Mouse (Mus musculus) heart, postnatal 36 days (tissue): Measurements from ENCODE around the gene Tmbim6. TPM values are rescaled to one million over a fixed set of nuclear protein-coding genes. Genes with fewer than 3 reads are reported as not detected.
"Not testable (repeated sequence)": the region's sequence is repeated elsewhere in the genome, so short reads cannot be mapped to it uniquely, and the experiment has no call there.

Source experiments
- DNase-seq, 2 experiments: peaks; one replicate each; pipeline ENCODE4 v3.0.0; 2021 to 2022
- intact Hi-C: fragments of 180-260 bp; cut with DNase I; formaldehyde crosslinking; loops from one replicate; pipeline ENCODE4 v1.15.1; 2025
- total RNA-seq, 2 experiments: library from RNA; stranded (reverse); gene quantifications; 2 replicates each; pipeline ENCODE4 v1.2.3; 2021

The Tmbim6 gene
- total RNA-seq, 2 experiments from 2014 or later: 233 to 243 TPM

DNA sequence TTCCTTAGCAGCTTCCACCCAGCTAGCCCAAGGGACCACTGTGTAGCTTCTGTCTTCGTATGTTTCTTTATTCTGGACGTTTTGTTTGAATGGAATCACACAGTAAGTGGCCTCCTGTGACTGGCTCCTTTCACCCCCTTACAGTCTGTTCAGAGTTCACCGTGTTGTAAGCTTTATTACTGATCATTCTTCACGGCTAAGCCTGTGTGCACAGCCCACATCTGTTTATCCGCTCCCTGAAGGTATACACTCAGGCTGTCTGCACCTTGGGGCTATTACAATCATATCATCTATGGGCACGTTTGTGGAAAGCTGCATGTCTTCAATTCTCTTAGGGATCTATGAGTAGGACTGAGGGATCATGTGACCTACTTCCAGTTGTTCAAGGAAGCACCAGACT lies 52.9 kb downstream of the Tmbim6 start:
- no peak for DNase-seq
- intact Hi-C loops: no loop called here

DNA sequence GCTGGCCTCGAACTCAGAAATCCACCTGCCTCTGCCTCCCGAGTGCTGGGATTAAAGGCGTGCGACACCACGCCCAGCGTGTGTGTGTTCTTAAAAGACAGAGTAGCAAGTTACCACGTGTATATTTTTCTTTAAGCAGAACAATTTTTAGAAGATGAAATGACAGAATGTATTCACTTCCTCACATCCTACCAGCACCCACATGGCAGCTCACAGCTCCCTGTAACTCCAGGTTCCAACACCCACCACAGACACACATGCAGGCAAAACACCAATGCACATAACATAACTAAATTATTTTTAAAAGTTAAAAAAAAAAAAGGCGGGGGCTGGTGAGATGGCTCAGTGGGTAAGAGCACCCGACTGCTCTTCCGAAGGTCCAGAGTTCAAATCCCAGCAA lies 53.5 kb downstream of the Tmbim6 start:
- DNase-seq, intact Hi-C loops: not testable (repeated sequence)

GRCm38 (mm10) chr15:99449131-99449750 lies 56.6 kb downstream of the Tmbim6 start:
- peak; percentile 56 to 71 for DNase-seq
- intact Hi-C loops: no loop called here

DNA sequence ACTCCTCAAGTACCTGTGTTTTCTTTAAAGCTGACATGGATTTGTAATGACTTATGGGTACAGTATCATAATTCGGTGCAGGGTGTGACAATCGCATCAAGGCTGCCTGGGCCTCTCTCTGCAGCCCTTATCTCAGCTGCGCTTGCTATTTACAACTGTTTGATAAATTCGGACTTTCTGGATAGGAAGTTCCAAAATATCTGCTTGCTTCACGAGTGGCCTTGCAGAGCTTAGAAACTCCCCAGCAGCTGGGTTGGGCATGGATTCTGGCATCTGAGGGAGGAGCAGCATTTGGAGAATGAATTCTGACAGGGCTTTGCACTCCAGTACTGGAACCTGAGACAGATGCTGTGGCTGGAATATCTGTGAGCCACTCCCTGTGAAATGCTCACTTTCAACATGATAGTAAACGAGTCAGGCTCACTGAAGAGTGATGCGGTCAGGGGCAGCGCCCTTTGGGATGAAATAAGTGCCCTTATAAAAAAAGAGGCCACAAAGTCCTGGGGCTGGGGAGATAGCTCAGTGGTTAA lies 57.1 kb downstream of the Tmbim6 start:
- no peak for DNase-seq
- intact Hi-C loops: no loop called here

GRCm38 (mm10) chr15:99453153-99453900 lies 60.6 kb downstream of the Tmbim6 start:
- DNase-seq: no peak
- intact Hi-C loops: no loop called here

GRCm38 (mm10) chr15:99454585-99455279 lies 62.0 kb downstream of the Tmbim6 start:
- no peak for DNase-seq
- intact Hi-C loops: loop anchor here (5.0 kb wide), 1 partner anchor 132 kb away; no protein-coding TSS in a partner anchor

- intact Hi-C loops: loop anchor here (5.0 kb wide), 1 partner anchor 133 kb away; no protein-coding TSS in a partner anchor
- DNase-seq: no peak
These were observed 62.7 kb downstream of the Tmbim6 start for GRCm38 (mm10) chr15:99455415-99455814.

- DNase-seq: peak in 1 of 2 experiments; percentile 29
- intact Hi-C loops: loop anchor here (5.0 kb wide), 1 partner anchor 134 kb away; no protein-coding TSS in a partner anchor
These were observed 63.8 kb downstream of the Tmbim6 start for GRCm38 (mm10) chr15:99456338-99456962.

DNA sequence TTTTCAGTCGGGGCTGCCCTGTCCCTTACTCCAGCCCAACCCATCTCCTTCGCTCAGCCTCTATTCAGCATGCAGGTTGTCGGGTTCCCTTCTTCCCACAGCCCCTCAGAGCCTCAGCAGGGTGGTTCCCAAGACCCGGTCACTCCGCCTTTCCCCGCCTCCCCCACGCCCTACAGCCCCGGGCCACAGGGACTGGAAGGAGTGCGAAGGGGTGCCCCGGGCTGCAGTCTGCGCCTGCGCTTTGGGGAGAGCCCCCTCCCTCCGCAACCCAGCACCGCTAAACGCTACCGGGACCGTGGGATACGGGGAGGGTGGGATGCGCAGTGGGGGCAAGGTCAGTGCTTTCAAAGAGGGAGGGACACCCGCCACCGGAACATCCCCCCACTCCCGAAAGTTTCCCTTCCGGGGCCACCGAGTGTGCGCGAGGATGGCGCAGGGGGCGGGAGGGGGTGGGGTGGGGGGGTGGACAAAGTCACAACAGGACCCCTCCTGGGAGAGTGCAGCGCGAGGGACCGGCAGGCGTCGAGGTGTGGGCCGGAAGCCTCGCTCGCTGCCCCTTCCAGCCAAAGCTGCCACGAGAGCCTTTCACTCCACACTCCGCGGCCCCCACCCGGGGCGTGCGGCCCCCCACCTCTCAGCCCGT lies 64.4 kb downstream of the Tmbim6 start:
- DNase-seq: peak; percentile 70 to 81
- intact Hi-C loops: loop anchor here (5.0 kb wide), 1 partner anchor 135 kb away; no protein-coding TSS in a partner anchor

- intact Hi-C loops: loop anchor here (5.0 kb wide), 1 partner anchor 136 kb away; no protein-coding TSS in a partner anchor
- DNase-seq: peak; percentile 88 to 90
These were observed 65.1 kb downstream of the Tmbim6 start, which contains the start of gene Nckap5l for GRCm38 (mm10) chr15:99457606-99458401. Nckap5l (minus strand) TSS chr15:99457748.

Other genes starting within 250 kb of the Tmbim6 start
- under 1 TPM; 0.08 to 0.19 TPM for gene Kcnh3, start 168.0 kb upstream of the Tmbim6 start, total RNA-seq
- gene Mcrs1, start 140.9 kb upstream of the Tmbim6 start, total RNA-seq: 10 to 100 TPM; 46.6 to 49.5 TPM
- gene Prpf40b, start 97.8 kb upstream of the Tmbim6 start, total RNA-seq: 10 to 100 TPM; 20.4 to 24.3 TPM
- gene Fam186b, start 97.0 kb upstream of the Tmbim6 start, total RNA-seq: not detected
- 10 to 100 TPM; 19.0 to 22.3 TPM for gene Fmnl3, start 22.4 kb upstream of the Tmbim6 start, total RNA-seq
- gene Nckap5l, start 64.9 kb downstream of the Tmbim6 start, total RNA-seq: 1 to 10 TPM; 6.9 to 8.8 TPM
- 1 to 10 TPM; 3.2 to 3.4 TPM for gene Bcdin3d, start 81.8 kb downstream of the Tmbim6 start, total RNA-seq
- under 1 TPM; 0.31 to 0.33 TPM for gene Faim2, start 135.3 kb downstream of the Tmbim6 start, total RNA-seq
- not detected for gene Aqp2, start 186.2 kb downstream of the Tmbim6 start, total RNA-seq
- not detected for gene Aqp5, start 197.9 kb downstream of the Tmbim6 start, total RNA-seq
- not detected for gene Aqp6, start 208.5 kb downstream of the Tmbim6 start, total RNA-seq